Mouse (Mus musculus) neural tube, embryonic 14.5 days (tissue): Measurements from ENCODE around the gene Ctrl. TPM values are rescaled to one million over a fixed set of nuclear protein-coding genes. Genes with fewer than 3 reads are reported as not detected.
A peak's percentile ranks its signal among the peaks of the same experiment; 100 is the strongest.

Experiments
- ATAC-seq: fragments of 200-750 bp; cut with Nextera tagmentation; 2 replicates; pipeline ENCODE4 v1.8.0; 2017; ENCODE audit warnings: low read depth, mild to moderate bottlenecking, moderate TSS enrichment, moderate library complexity
- H3K27ac ChIP-seq: fragments of 300-500 bp; sonication (generic); 2 replicates; pipeline ENCODE4 v1.5.1; 2014; ENCODE audit warnings: low read depth, mild to moderate bottlenecking, control low read depth, low read length, moderate library complexity, mixed read lengths
- H3K27me3 ChIP-seq: fragments of 300-500 bp; sonication (generic); 2 replicates; pipeline ENCODE4 v1.6.1; 2014; ENCODE audit warnings: low read length; ENCODE audit not compliant: control insufficient read depth, insufficient read depth
- H3K36me3 ChIP-seq: fragments of 300-500 bp; sonication (generic); 2 replicates; pipeline ENCODE4 v1.6.1; 2014; ENCODE audit warnings: low read length, mixed read lengths; ENCODE audit not compliant: control insufficient read depth, insufficient read depth
- H3K4me1 ChIP-seq: fragments of 300-500 bp; sonication (generic); 2 replicates; pipeline ENCODE4 v1.6.1; 2014; ENCODE audit warnings: low read length; ENCODE audit not compliant: control insufficient read depth, insufficient read depth
- H3K4me2 ChIP-seq: fragments of 300-500 bp; sonication (generic); 2 replicates; pipeline ENCODE4 v1.6.1; 2014; ENCODE audit warnings: mild to moderate bottlenecking, low read depth, low read length, control low read depth
- H3K4me3 ChIP-seq: fragments of 300-500 bp; sonication (generic); 2 replicates; pipeline ENCODE4 v1.5.1; 2014; ENCODE audit warnings: low read depth, low read length, control low read depth, mixed read lengths
- H3K9ac ChIP-seq: fragments of 300-500 bp; sonication (generic); replicated peaks from 2 replicates; pipeline ENCODE4 v1.6.1; 2014; ENCODE audit warnings: low read depth, mild to moderate bottlenecking, control low read depth, low read length, mixed read lengths
- H3K9me3 ChIP-seq: fragments of 300-500 bp; sonication (generic); 2 replicates; pipeline ENCODE4 v1.6.1; 2016; ENCODE audit warnings: low read length; ENCODE audit not compliant: control insufficient read depth
- WGBS: fragments of 180-500 bp; shearing (Covaris S2); extraction: QIAGEN DNeasy Blood & Tissue Kit; methylation state at CpG from one replicate; pipeline ENCODE4 v1.1.7; 2014; 5-methylcytosine and 5-hydroxymethylcytosine counted together
- polyA plus RNA-seq: library from polyadenylated mRNA; unstranded; fragments of >200 nt; fragmentation: Nextera tagmentation; extraction: Ambion mirVana; gene quantifications from 2 replicates; pipeline ENCODE4 v1.2.1, GENCODE M21; 2014

Gene Ctrl
- polyA plus RNA-seq, 1 experiment from 2014 or later = 3.8 TPM

GRCm38 (mm10) chr8:105943321-105943739 is 9.7 kb upstream of the Ctrl start, which contains the start of gene Lcat:
Gene Lcat, minus strand, starts transcription at chr8:105943382.
- Histone ChIP-seq H3K36me3 (no peaks in the 10 kb centered on the region), H3K27ac (no peak within 1 kb of the TSS), H3K27me3 (no peaks in the 10 kb centered on the region), H3K9me3 (no peaks in the 10 kb centered on the region), H3K4me2 (no peak within 1 kb of the TSS), H3K9ac (no peak within 1 kb of the TSS), H3K4me1 (no peaks in the 10 kb centered on the region; the same call in 1 of the 2 replicates), H3K4me3 (no peak within 1 kb of the TSS)
- ATAC-seq = no peak
- 71% methylated on average over 7 of the region's 8 CpGs for WGBS

GRCm38 (mm10) chr8:105942542-105942941 is 8.9 kb upstream of the Ctrl start:
- no peaks in the 10 kb centered on the region for H3K27me3 ChIP-seq
- H3K36me3 ChIP-seq = no peaks in the 10 kb centered on the region
- peaks cover 5% of the 10 kb centered on the region; the same call in 1 of the 2 replicates for H3K4me1 ChIP-seq
- 95% methylated on average over 5 of the region's 5 CpGs for WGBS
- no peak overlapping the region for H3K27ac ChIP-seq
- no peak overlapping the region for H3K4me3 ChIP-seq
- ATAC-seq = no peak
- no peak overlapping the region for H3K4me2 ChIP-seq
- no peaks in the 10 kb centered on the region for H3K9me3 ChIP-seq
- H3K9ac ChIP-seq = no peak overlapping the region

- no peak for ATAC-seq
Measured at GRCm38 (mm10) chr8:105942026-105942425, 8.4 kb upstream of the Ctrl start.

GRCm38 (mm10) chr8:105938306-105938669 is 4.6 kb upstream of the Ctrl start, which contains the start of gene Psmb10:
Gene Psmb10, minus strand, starts transcription at chr8:105938444.
- H3K4me2 ChIP-seq = peak within 1 kb of the TSS; percentile 69
- no peaks in the 10 kb centered on the region for H3K36me3 ChIP-seq
- peak within 1 kb of the TSS; percentile 87 for H3K27ac ChIP-seq
- no peaks in the 10 kb centered on the region for H3K9me3 ChIP-seq
- H3K4me3 ChIP-seq = peak within 1 kb of the TSS; percentile 52
- H3K9ac ChIP-seq = peak within 1 kb of the TSS; percentile 85
- H3K27me3 ChIP-seq = no peaks in the 10 kb centered on the region
- no peak for ATAC-seq
- WGBS = 35% methylated on average over 4 of the region's 4 CpGs
- peaks cover 10% of the 10 kb centered on the region; the same call in 1 of the 2 replicates for H3K4me1 ChIP-seq

More at GRCm38 (mm10) chr8:105942026-105942425, 8.4 kb upstream of the Ctrl start:
- Histone ChIP-seq H3K36me3 (no peaks in the 10 kb centered on the region), H3K27me3 (no peaks in the 10 kb centered on the region), H3K4me2 (no peak overlapping the region), H3K9me3 (no peaks in the 10 kb centered on the region), H3K4me1 (peaks cover 5% of the 10 kb centered on the region; the same call in 1 of the 2 replicates), H3K4me3 (no peak overlapping the region), H3K9ac (no peak overlapping the region), H3K27ac (no peak overlapping the region)
- WGBS = 93% methylated on average over 11 of the region's 11 CpGs

GRCm38 (mm10) chr8:105937496-105938305 is 4.0 kb upstream of the Ctrl start:
- Histone ChIP-seq H3K36me3 (0 out of 2 replicates have a peak, but pooled peaks cover 2% of the 10 kb centered on the region), H3K4me2 (peak overlapping the region; percentile 69), H3K4me1 (peaks cover 10% of the 10 kb centered on the region; the same call in 1 of the 2 replicates), H3K9ac (peak overlapping the region; percentile 85), H3K27ac (peak overlapping the region; percentile 87), H3K9me3 (no peaks in the 10 kb centered on the region), H3K4me3 (peak overlapping the region; percentile 52), H3K27me3 (no peaks in the 10 kb centered on the region)
- ATAC-seq = peak; percentile 38
- 3% methylated on average over 33 of the region's 33 CpGs for WGBS

GRCm38 (mm10) chr8:105936866-105937475 is 3.3 kb upstream of the Ctrl start:
- under 1% methylated on average over 30 of the region's 30 CpGs for WGBS

DNA sequence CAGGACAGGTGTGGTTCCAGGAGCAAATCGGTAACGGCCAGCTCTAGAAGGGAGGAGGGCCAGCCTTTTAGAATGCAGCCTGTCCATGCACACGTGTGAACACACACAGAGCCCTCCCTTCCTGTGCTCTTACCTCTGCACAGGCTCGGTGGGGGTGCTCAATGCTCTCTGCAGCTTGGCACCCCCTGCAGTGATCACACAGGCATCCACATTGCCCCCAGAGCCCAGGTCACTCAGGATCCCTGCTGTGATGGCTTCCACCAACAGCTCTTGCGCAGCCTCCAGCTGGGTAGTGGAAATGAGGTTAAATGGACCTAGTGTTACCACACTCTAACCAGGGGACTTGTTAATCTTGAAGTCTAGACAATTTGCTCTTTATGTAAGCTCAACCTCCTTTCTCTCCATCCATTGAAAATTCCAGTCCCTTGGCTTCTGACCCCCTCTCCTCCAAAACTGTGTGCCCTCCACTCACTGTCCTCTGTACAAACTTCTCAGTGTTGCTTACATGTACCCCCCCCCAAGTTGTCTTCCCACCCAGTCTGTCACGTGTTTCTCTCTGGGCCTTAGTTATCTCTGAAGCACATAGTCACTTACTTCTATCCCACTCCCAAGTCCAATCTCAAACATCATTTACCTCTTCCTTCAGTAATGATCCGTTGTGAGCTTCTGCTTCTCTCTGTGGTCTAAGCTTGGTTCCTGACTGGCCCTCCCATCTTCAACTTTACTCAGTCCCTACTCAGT is 2.4 kb upstream of the Ctrl start:
- ATAC-seq = no peak
- WGBS = 37% methylated on average over 7 of the region's 7 CpGs
- Histone ChIP-seq H3K4me3 (peak overlapping the region; percentile 52), H3K27ac (no peak overlapping the region; the same call in 1 of the 2 replicates), H3K9ac (peak overlapping the region; percentile 85), H3K9me3 (no peaks in the 10 kb centered on the region), H3K4me1 (peaks cover 10% of the 10 kb centered on the region; the same call in 1 of the 2 replicates), H3K4me2 (peak overlapping the region; percentile 69), H3K36me3 (0 out of 2 replicates have a peak, but pooled peaks cover 3% of the 10 kb centered on the region), H3K27me3 (no peaks in the 10 kb centered on the region)

More at GRCm38 (mm10) chr8:105936866-105937475, 3.3 kb upstream of the Ctrl start:
- H3K27me3 ChIP-seq = no peaks in the 10 kb centered on the region
- peak overlapping the region; percentile 85 for H3K9ac ChIP-seq
- H3K4me1 ChIP-seq = peaks cover 10% of the 10 kb centered on the region; the same call in 1 of the 2 replicates
- peak overlapping the region; percentile 87 for H3K27ac ChIP-seq
- H3K36me3 ChIP-seq = 0 out of 2 replicates have a peak, but pooled peaks cover 3% of the 10 kb centered on the region
- peak overlapping the region; percentile 52 for H3K4me3 ChIP-seq
- peak overlapping the region; percentile 69 for H3K4me2 ChIP-seq
- ATAC-seq = peak; percentile 93
- no peaks in the 10 kb centered on the region for H3K9me3 ChIP-seq

GRCm38 (mm10) chr8:105935105-105935504 is 1.4 kb upstream of the Ctrl start:
- no peaks in the 10 kb centered on the region for H3K27me3 ChIP-seq
- H3K9me3 ChIP-seq = no peaks in the 10 kb centered on the region
- H3K36me3 ChIP-seq = 0 out of 2 replicates have a peak, but pooled peaks cover 3% of the 10 kb centered on the region
- no peak overlapping the region for H3K4me2 ChIP-seq
- peaks cover 10% of the 10 kb centered on the region; the same call in 1 of the 2 replicates for H3K4me1 ChIP-seq
- no peak for ATAC-seq
- H3K9ac ChIP-seq = no peak overlapping the region
- H3K4me3 ChIP-seq = no peak overlapping the region
- H3K27ac ChIP-seq = no peak overlapping the region
- WGBS = 87% methylated on average over 6 of the region's 6 CpGs
